Mouse (Mus musculus) limb, embryonic 12.5 days (tissue): Measurements from ENCODE around the gene Creb1. TPM values are rescaled to one million over a fixed set of nuclear protein-coding genes. Genes with fewer than 3 reads are reported as not detected.

Source experiments
- ATAC-seq: fragments of 200-750 bp; cut with Nextera tagmentation; 2 replicates; pipeline ENCODE4 v1.8.0; 2017; ENCODE audit warnings: low read depth, moderate TSS enrichment; ENCODE audit not compliant: insufficient number of reproducible peaks, insufficient read depth, low FRiP score, low TSS enrichment
- H3K27ac ChIP-seq: fragments of 300-500 bp; sonication (generic); 2 replicates; pipeline ENCODE4 v1.5.1; 2016; ENCODE audit warnings: mild to moderate bottlenecking, moderate library complexity
- H3K27me3 ChIP-seq: fragments of 300-500 bp; sonication (generic); 2 replicates; pipeline ENCODE4 v1.6.1; 2016; ENCODE audit warnings: mild to moderate bottlenecking, moderate library complexity
- H3K36me3 ChIP-seq: fragments of 300-500 bp; sonication (generic); 2 replicates; pipeline ENCODE4 v1.6.1; 2016; ENCODE audit warnings: mild to moderate bottlenecking, moderate library complexity
- H3K4me1 ChIP-seq: fragments of 300-500 bp; sonication (generic); replicated peaks from 2 replicates; pipeline ENCODE4 v1.6.1; 2016
- H3K4me2 ChIP-seq: fragments of 300-500 bp; sonication (generic); 2 replicates; pipeline ENCODE4 v1.6.1; 2016; ENCODE audit warnings: mild to moderate bottlenecking, moderate library complexity
- H3K4me3 ChIP-seq: fragments of 300-500 bp; sonication (generic); replicated peaks from 2 replicates; pipeline ENCODE4 v1.5.1; 2016; ENCODE audit warnings: mild to moderate bottlenecking
- H3K9ac ChIP-seq: fragments of 300-500 bp; sonication (generic); replicated peaks from 2 replicates; pipeline ENCODE4 v1.6.1; 2016; ENCODE audit warnings: mild to moderate bottlenecking, moderate library complexity
- H3K9me3 ChIP-seq: fragments of 300-500 bp; sonication (generic); 2 replicates; pipeline ENCODE4 v1.6.1; 2016; ENCODE audit warnings: mild to moderate bottlenecking, moderate library complexity
- WGBS: fragments of 180-500 bp; shearing (Covaris S2); methylation state at CpG from one replicate; pipeline ENCODE4 v1.1.7; 2016; 5-methylcytosine and 5-hydroxymethylcytosine counted together
- polyA plus RNA-seq: library from polyadenylated mRNA; unstranded; fragments of >200 nt; fragmentation: Nextera tagmentation; extraction: Ambion mirVana; gene quantifications from 2 replicates; pipeline ENCODE4 v1.2.1, GENCODE M21; 2016

The Creb1 gene
- polyA plus RNA-seq, 1 experiment from 2014 or later, result 49.4 TPM

DNA sequence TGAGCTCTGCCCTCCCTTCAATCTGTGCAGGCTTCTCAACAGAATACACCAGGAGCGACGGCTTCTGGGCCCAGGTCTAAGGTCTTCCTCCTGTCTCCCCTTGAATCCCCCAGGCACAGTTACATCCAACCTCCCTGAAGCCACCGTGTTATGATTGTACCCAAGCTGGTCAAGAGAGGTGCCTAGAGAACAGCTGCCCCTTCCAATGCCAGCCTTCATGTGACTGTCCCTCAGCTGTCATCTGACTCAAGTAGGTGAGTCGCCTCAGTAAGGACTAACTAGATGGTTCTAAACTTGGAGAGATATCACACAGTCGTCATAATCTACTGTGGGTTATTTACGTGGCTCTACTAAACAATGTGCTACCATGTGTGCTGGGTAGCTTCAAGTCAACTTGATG lies 121.3 kb downstream of the Creb1 start:
- no peak overlapping the region for H3K4me2 ChIP-seq
- WGBS, result 89% methylated on average over 6 of the region's 6 CpGs
- ATAC-seq, result no peak
- no peaks in the 10 kb centered on the region for H3K27me3 ChIP-seq
- H3K9me3 ChIP-seq, result no peaks in the 10 kb centered on the region
- H3K27ac ChIP-seq, result no peak overlapping the region
- H3K4me1 ChIP-seq, result peaks cover 9% of the 10 kb centered on the region; the same call in 1 of the 2 replicates
- no peak overlapping the region for H3K4me3 ChIP-seq
- no peaks in the 10 kb centered on the region for H3K36me3 ChIP-seq
- H3K9ac ChIP-seq, result no peak overlapping the region

Other genes starting within 250 kb of the Creb1 start
- gene Mettl21a, start 84.6 kb downstream of the Creb1 start, polyA plus RNA-seq, result 20.5 and 22.5 TPM in 2 replicates
- 7.4 and 7.8 TPM in 2 replicates for gene Ccnyl1, start 157.8 kb downstream of the Creb1 start, polyA plus RNA-seq
- 0.88 and 1.2 TPM in 2 replicates for gene Fzd5, start 205.1 kb downstream of the Creb1 start, polyA plus RNA-seq